Mouse (Mus musculus) C2C12 (cell line): ENCODE data around the gene B4galt4.

Source experiments
- CTCF ChIP-seq: IDR thresholded peaks from one replicate; pipeline ENCODE4 v1.5.1; 2011; ENCODE audit not compliant: control insufficient read depth, insufficient read depth, insufficient read length
- FOSL1 ChIP-seq: IDR thresholded peaks from one replicate; pipeline ENCODE4 v1.8.0; 2011; ENCODE audit warnings: mild to moderate bottlenecking, low read length; ENCODE audit not compliant: poor library complexity, insufficient read depth, severe bottlenecking
- USF1 ChIP-seq: IDR thresholded peaks from one replicate; pipeline ENCODE4 v1.6.1; 2011; ENCODE audit warnings: low read depth, mild to moderate bottlenecking, control low read depth, moderate library complexity

DNA sequence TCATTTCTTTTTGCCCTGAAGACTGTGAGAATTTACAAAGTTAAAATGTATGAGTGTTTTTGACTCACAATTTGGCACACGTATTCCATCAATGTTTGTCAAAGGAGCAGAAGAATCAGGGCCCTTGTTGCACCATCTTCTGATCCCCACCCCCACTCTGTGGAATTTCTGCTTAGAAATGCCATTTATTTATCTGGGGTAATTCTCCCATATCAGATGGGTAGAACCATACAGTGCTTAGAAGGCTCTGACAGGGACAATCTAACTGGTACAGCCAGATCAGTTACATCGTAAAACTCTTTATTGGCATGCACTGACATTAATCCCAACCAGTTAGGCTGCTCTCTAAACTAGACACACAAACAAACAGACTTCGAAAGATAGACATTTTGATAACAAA is 47.9 kb downstream of the B4galt4 start:
- TF ChIP-seq CTCF (no peak), USF1 (no peak), FOSL1 (no peak)
